Mouse (Mus musculus) adipocyte (in vitro differentiated cells): ENCODE results near the gene Clmn.
A peak's percentile ranks its signal among the peaks of the same experiment; 100 is the strongest.

Source experiments
- DNase-seq: peaks from one replicate; pipeline ENCODE4 v3.0.0-alpha.2; 2016; ENCODE audit warnings: low spot score

The Clmn gene

GRCm38 (mm10) chr12:104813762-104814161 lies 51.1 kb downstream of the Clmn start:
- DNase-seq, result no peak

- DNase-seq, result peak; percentile 42
These were observed 52.2 kb downstream of the Clmn start for GRCm38 (mm10) chr12:104812711-104813110.

DNA sequence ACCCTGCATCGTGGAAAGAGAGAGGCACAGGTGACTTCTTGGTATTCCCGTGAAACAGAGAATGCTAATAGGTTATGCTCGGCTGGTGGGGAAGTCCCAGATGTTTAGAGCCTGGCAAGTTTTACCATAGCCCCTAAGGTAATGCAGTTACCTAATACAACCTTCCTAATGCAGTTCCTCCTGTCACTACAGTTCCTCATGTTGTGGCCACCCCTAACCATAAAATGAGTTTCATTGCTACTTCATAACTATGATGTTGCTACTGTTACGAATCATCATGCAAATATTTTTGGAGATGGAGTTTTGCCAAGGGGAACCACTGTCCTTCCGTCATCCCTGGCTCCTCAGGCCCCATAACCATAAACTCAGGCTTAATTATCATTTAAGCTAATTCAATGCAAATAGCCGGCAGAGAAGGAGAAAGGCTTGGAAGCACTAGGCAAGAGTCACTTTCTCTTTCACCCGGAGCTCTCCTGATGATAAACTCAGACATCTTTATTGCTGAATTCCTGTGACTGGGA lies 53.9 kb downstream of the Clmn start:
- DNase-seq, result no peak

GRCm38 (mm10) chr12:104808421-104809067 lies 56.3 kb downstream of the Clmn start:
- no peak for DNase-seq

- DNase-seq, result no peak
These were observed 58.0 kb downstream of the Clmn start for GRCm38 (mm10) chr12:104806680-104807375.

DNA sequence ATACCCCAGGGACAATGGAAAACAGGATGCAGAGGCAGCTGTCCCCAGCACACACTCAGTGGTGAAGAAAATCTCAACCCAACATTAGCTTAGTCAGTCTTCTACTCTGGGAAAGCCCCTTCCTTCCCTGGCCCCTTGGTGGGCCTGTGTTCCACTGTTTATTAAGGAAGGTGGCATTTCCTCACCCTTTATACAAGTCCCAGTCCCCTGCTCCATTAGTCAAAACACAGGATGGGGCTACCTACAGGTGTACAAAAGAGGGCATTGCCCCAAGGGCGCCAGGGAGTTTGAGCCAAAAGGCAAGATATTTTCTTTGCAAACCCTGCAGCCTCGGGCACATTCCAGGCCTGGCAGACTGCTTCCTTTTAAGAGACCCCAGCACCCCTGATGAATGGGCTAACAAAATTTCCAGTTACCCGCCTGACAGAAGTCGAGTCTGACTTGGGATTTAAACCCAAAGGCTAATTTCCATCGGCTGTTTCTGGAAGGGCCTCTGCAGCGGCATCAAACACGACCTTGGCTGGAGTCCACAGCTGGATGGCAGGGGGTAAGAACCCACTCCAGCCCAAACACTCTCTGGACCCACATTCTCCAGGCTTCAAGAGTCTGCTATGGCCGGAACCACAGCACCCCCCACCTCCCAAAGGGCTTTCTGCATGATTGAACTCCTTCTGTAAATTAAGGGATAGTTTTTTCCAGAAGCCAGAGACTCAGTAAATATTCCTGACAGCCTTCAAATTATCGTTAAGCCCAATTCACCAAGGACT lies 63.2 kb downstream of the Clmn start:
- DNase-seq, result no peak

- no peak for DNase-seq
These were observed 65.5 kb downstream of the Clmn start for GRCm38 (mm10) chr12:104799365-104799764.

DNA sequence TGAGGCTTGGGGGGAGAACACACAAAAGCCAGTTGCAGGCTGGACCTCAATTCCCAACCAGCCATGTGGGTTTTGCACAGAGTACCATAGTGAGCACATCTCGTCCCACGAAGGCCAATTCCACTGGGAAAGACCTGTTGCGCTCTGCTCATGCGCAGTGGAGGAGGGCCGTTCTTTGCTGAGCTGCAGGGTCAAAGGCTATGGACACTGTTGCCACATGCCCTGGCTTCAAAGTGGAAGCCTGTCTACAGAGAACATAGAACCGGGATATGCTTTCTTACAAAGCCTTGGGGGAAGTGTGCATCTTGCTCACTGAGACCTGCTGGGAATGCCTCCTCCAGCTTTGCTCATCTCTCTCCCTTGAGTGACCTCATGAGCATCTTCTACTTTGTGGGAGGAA lies 67.0 kb downstream of the Clmn start:
- DNase-seq, result no peak

DNA sequence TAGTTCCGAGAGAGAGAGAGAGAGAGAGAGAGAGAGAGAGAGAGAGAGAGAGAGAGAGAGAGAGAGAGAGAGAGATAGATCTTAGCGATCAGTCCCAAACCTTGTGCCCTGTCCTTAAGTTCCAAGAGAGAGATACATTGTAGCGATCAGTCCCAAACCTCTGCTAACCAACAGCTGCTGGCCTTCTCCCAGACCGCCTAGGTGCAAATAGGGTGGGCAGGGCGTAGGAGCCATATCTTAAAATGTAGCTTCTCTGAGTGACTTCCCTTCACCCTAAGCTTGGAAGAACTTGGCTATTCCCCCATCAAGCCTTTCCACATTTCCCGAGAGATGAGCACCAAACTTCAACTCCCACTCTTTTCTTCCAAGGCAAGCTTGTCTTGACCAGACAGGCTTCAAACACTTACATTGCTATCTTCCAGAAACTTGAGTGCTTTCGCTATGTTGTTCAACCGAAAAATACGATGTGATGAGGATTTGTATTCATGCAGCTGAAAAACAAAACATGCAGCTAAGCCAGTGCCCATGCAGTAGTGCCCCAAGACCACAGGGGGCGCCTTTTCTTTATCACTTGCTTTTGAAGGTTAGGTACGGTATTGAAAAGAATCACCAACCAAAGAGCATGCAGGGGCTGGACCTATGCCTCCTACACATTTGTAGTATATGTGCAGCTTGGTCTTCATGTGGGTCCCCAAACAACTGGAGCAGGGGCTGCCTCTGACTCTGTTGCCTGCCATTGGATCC lies 68.1 kb downstream of the Clmn start:
- DNase-seq, result no peak

GRCm38 (mm10) chr12:104794957-104795356 lies 69.9 kb downstream of the Clmn start:
- no peak for DNase-seq

DNA sequence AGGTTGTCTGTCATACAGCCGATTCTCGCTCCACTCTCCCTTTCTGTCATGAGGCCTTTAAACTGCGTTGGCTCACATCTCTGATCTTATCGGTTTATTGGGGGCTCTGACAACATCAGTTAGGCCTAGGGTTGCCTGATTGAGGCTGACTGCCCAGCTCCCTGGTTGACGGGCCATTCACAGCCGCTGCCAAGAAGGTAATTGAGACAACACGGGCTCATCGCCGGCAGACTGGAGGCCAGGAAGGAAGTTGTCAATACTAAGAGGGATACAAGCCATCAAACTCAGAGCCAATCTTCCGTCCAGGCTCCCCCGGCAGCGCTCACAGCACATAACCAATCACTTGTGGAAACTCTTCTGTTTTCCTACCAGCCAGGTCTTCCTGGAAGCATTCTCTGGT lies 71.4 kb downstream of the Clmn start:
- no peak for DNase-seq

GRCm38 (mm10) chr12:104777603-104778002 lies 87.3 kb downstream of the Clmn start:
- DNase-seq, result no peak

DNA sequence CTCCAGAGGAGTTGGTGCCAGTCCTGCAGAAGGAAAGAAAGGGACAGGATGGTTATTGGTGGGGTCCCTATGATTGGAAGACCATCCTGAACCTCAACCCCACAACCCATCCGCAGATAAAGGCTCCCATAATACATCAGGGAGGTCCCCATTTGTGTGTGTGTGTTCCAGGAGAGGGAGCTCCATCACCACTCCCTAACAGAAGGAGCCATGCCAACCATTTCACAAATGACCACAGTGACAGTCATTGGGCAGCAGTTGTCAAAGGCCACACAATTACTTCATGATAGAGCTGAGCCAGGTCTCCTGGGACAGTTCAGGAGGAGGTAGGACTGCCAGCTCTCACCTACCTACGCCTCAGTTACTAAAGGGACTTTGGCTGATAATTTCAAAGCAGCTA lies 92.9 kb downstream of the Clmn start:
- peak; percentile 53 for DNase-seq

DNA sequence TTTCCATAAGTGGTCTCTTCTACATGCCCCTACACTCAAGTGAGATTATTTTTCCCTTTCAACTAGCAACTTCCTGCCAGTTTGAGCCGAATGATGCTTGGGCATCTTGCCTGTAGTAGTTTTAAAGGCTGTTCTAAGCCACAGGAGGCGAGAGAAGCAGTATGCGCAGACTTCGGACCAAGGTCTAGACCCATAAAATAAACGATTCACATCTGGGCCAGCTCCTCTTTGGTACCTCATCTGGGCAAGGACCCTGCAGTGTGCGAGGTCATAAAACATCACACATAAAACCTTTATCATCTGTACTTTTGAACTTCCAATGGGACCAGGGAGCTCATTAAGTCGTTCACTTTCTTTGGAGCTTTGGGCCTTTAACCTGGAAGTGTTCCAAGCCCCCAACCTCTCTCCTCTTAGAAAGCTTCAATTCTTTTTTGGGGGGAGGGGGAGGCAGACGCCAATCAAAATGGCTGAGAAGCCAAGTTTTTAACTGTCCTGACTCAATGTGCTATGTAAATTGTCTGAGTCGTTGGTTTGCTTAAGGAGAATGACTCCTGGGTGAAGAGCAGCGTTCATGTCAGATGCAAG lies 95.6 kb downstream of the Clmn start:
- no peak for DNase-seq

- DNase-seq, result no peak
These were observed 97.7 kb downstream of the Clmn start for GRCm38 (mm10) chr12:104767183-104767582.

- no peak for DNase-seq
These were observed 99.1 kb downstream of the Clmn start for GRCm38 (mm10) chr12:104765761-104766160.

DNA sequence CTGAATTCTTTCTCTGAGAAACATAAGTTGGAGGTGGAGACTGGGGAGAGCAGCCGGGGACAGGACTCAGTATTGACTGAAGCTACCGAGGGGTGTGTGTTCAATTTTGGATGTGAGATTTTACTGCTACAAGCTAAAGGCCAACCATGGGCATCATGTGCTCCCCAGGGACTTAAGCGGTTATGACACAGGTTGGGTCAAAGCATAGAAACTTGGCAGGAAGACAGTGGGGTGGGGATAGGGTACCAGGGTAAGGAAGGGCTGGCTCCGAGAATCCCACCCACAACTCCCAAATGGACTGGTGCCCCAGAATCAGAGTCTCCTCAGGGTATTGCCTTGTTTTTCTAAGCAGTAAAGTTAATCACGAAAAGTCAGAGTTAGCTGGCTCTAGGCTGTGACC lies 99.8 kb downstream of the Clmn start:
- no peak for DNase-seq

- no peak for DNase-seq
These were observed 101.0 kb downstream of the Clmn start for GRCm38 (mm10) chr12:104763918-104764317.

GRCm38 (mm10) chr12:104761411-104761810 lies 103.5 kb downstream of the Clmn start:
- DNase-seq, result no peak

GRCm38 (mm10) chr12:104758066-104758465 lies 106.8 kb downstream of the Clmn start:
- no peak for DNase-seq

DNA sequence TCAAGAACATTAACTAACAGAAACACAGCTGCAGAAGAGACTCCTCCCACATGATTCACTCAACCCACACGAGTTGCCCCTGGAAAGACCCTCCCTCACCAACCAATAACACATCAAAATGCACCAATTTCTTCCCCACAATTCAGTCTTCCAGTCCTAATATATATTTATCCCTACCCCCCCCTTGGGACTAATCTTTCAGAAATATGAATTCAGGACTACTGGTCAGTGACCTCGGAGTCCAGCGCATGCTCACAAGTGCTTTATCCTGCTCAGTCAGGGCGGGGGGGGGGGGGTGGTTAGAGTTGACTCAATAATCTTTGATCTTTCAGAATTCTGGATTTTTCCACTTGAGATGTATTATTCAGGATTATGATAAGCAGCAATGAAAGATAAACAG lies 111.2 kb downstream of the Clmn start:
- DNase-seq, result no peak
